Mouse (Mus musculus) right cerebral cortex, postnatal 25 days (tissue): ENCODE measurements around the gene Dcst1.

ENCODE experiments used
- DNase-seq: peaks from one replicate; pipeline ENCODE4 v3.0.0; 2022

The Dcst1 gene

GRCm38 (mm10) chr3:89388134-89388881 lies 23.3 kb upstream of the Dcst1 start:
- DNase-seq, result no peak

- no peak for DNase-seq
Observed at GRCm38 (mm10) chr3:89387632-89388031, 22.6 kb upstream of the Dcst1 start.

- DNase-seq, result no peak
Observed at GRCm38 (mm10) chr3:89386438-89387420, 21.7 kb upstream of the Dcst1 start.

- no peak for DNase-seq
Observed at GRCm38 (mm10) chr3:89385451-89385850, 20.4 kb upstream of the Dcst1 start.

- no peak for DNase-seq
Observed at GRCm38 (mm10) chr3:89384331-89385076, 19.5 kb upstream of the Dcst1 start.

- DNase-seq, result no peak
Observed at GRCm38 (mm10) chr3:89383651-89384255, 18.7 kb upstream of the Dcst1 start.

- DNase-seq, result no peak
Observed at GRCm38 (mm10) chr3:89382950-89383349, 17.9 kb upstream of the Dcst1 start.

GRCm38 (mm10) chr3:89382033-89382882 lies 17.2 kb upstream of the Dcst1 start:
- DNase-seq, result no peak

GRCm38 (mm10) chr3:89381233-89381632 lies 16.2 kb upstream of the Dcst1 start:
- DNase-seq, result no peak

- DNase-seq, result no peak
Observed at GRCm38 (mm10) chr3:89380711-89381110, 15.7 kb upstream of the Dcst1 start.

- DNase-seq, result no peak
Observed at GRCm38 (mm10) chr3:89380291-89380690, 15.2 kb upstream of the Dcst1 start.

GRCm38 (mm10) chr3:89379388-89380131 lies 14.5 kb upstream of the Dcst1 start:
- no peak for DNase-seq

- peak; percentile 77 for DNase-seq
Observed at GRCm38 (mm10) chr3:89378394-89379067, 13.5 kb upstream of the Dcst1 start.

GRCm38 (mm10) chr3:89377831-89378230 lies 12.8 kb upstream of the Dcst1 start:
- DNase-seq, result no peak

- no peak for DNase-seq
Observed at GRCm38 (mm10) chr3:89373581-89374231, 8.7 kb upstream of the Dcst1 start.

- DNase-seq, result no peak
Observed at GRCm38 (mm10) chr3:89367338-89367737, 2.3 kb upstream of the Dcst1 start.

- no peak for DNase-seq
Observed at GRCm38 (mm10) chr3:89365486-89366414, 697 bp upstream of the Dcst1 start.

GRCm38 (mm10) chr3:89364631-89365030 lies 422 bp downstream of the Dcst1 start:
- no peak for DNase-seq

- no peak for DNase-seq
Observed at GRCm38 (mm10) chr3:89361675-89362074, 3.4 kb downstream of the Dcst1 start, which contains the start of gene Dcst2. Gene Dcst2, plus strand, starts transcription at chr3:89361975.
